Mouse (Mus musculus) ES-Bruce4 (cell line): ENCODE measurements at regions not wholly inside any gene's neighbourhood (a gene's known extent, or its start where the extent isn't known, plus 50 kb on each side); places are given as distances from the start of the nearest gene placed in this dataset.

Experiments used
- H3K27ac ChIP-seq: 2 replicates; pipeline ENCODE4 v1.5.1; 2012; ENCODE audit warnings: low read length, inconsistent platforms; ENCODE audit not compliant: insufficient read depth
- H3K27me3 ChIP-seq: 2 replicates; pipeline ENCODE4 v1.6.1; 2012; ENCODE audit warnings: mild to moderate bottlenecking, low read length, inconsistent platforms; ENCODE audit not compliant: control insufficient read depth, poor library complexity, insufficient read depth, severe bottlenecking
- H3K36me3 ChIP-seq: 2 replicates; pipeline ENCODE4 v1.6.1; 2012; ENCODE audit warnings: inconsistent platforms, mild to moderate bottlenecking, low read length, moderate library complexity; ENCODE audit not compliant: control insufficient read depth, poor library complexity, insufficient read depth, severe bottlenecking
- H3K4me1 ChIP-seq: one replicate; pipeline ENCODE4 v1.8.1; 2011; ENCODE audit warnings: low read length; ENCODE audit not compliant: control insufficient read depth, insufficient read depth
- H3K4me3 ChIP-seq: 2 replicates; pipeline ENCODE4 v1.5.1; 2011; ENCODE audit warnings: low read depth, mild to moderate bottlenecking, low read length
- H3K9ac ChIP-seq: 2 replicates; pipeline ENCODE4 v1.6.1; 2012; ENCODE audit warnings: low read depth, mild to moderate bottlenecking, inconsistent platforms; ENCODE audit not compliant: poor library complexity, severe bottlenecking
- H3K9me3 ChIP-seq: replicated peaks from 2 replicates; pipeline ENCODE4 v1.6.1; 2012; ENCODE audit warnings: mild to moderate bottlenecking, low read length, inconsistent platforms; ENCODE audit not compliant: control insufficient read depth, poor library complexity, insufficient read depth, severe bottlenecking
- CTCF ChIP-seq: IDR thresholded peaks from one replicate; pipeline ENCODE4 v1.8.1; 2011; ENCODE audit warnings: low read depth, low read length
- EP300 ChIP-seq: IDR thresholded peaks from 2 replicates; pipeline ENCODE4 v1.6.1; 2011; ENCODE audit warnings: low read depth, low read length; ENCODE audit not compliant: insufficient read depth
- POLR2A ChIP-seq: IDR thresholded peaks from one replicate; pipeline ENCODE4 v1.8.1; 2011; ENCODE audit warnings: low read length; ENCODE audit not compliant: insufficient read depth

GRCm38 (mm10) chr2:101473116-101473485 is 151.4 kb upstream of the Rag2 start:
- no peaks in the 10 kb centered on the region for H3K27me3 ChIP-seq
- no peaks in the 10 kb centered on the region for H3K9me3 ChIP-seq
- H3K9ac ChIP-seq, result no peak overlapping the region
- no peak overlapping the region for H3K4me3 ChIP-seq
- no peaks in the 10 kb centered on the region for H3K36me3 ChIP-seq
- H3K27ac ChIP-seq, result no peak overlapping the region
- no peaks in the 10 kb centered on the region for H3K4me1 ChIP-seq
- TF ChIP-seq CTCF (no peak), EP300 (no peak), POLR2A (no peak)

DNA sequence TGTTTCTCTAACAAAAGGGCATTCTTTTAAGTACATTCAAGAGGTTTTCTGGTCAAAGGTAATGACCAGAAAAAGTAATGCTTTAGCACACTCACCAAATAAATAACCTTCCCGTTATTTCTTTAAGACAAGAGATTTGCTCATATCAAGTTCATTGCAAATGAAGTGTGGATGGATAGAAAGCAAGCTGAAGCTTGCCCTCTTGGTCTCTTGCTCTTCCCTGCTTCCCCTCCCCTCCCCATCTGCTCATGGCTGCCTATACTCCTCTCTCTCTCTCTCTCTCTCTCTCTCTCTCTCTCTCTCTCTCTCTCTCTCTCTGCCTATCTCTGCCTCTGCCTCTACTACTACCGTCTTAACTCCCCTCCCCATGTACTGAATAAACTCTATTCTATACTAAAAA is 147.7 kb upstream of the Rag2 start:
- 0 out of 2 replicates have a peak, but pooled peaks cover 2% of the 10 kb centered on the region for H3K27me3 ChIP-seq
- H3K4me1 ChIP-seq, result no peaks in the 10 kb centered on the region
- H3K9ac ChIP-seq, result no peak overlapping the region
- no peak overlapping the region for H3K27ac ChIP-seq
- TF ChIP-seq CTCF (no peak), EP300 (no peak), POLR2A (no peak)
- no peaks in the 10 kb centered on the region; the same call in 1 of the 2 replicates for H3K9me3 ChIP-seq
- no peaks in the 10 kb centered on the region for H3K36me3 ChIP-seq
- no peak overlapping the region for H3K4me3 ChIP-seq

- H3K27ac ChIP-seq, result no peak overlapping the region
- H3K36me3 ChIP-seq, result no peaks in the 10 kb centered on the region
- H3K4me3 ChIP-seq, result no peak overlapping the region
- no peaks in the 10 kb centered on the region for H3K4me1 ChIP-seq
- H3K9me3 ChIP-seq, result no peaks in the 10 kb centered on the region
- H3K9ac ChIP-seq, result no peak overlapping the region
- TF ChIP-seq EP300 (no peak), CTCF (no peak), POLR2A (no peak)
- no peaks in the 10 kb centered on the region for H3K27me3 ChIP-seq
These were observed 134.3 kb upstream of the Rag2 start for GRCm38 (mm10) chr2:101490207-101490606.

DNA sequence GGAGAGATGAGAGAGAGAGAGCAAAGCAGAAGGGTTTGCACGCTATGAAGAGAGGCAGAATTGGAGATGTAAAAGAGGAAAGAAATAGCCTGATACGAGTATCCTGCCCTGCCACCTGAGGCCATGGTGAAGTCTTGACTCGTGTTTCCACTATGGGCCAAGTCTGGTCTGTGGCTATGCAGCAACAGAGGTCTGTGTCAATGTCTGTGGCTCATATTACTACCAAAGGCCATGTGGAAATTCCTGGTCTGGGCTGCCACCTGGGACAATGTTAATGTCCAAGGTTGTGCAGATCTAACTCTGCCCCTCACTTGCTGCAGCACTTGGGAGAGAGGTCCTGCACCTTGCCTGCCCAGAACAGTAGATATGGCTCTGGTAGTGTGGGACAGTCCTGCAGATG is 132.8 kb upstream of the Rag2 start:
- no peak for TF ChIP-seq EP300
- TF ChIP-seq POLR2A, result no peak
- no peak for TF ChIP-seq CTCF
- Histone ChIP-seq H3K27me3 (no peaks in the 10 kb centered on the region), H3K27ac (no peak overlapping the region), H3K9me3 (no peaks in the 10 kb centered on the region), H3K4me3 (no peak overlapping the region), H3K36me3 (no peaks in the 10 kb centered on the region), H3K9ac (no peak overlapping the region), H3K4me1 (no peaks in the 10 kb centered on the region)

- no peak overlapping the region for H3K4me3 ChIP-seq
- H3K9me3 ChIP-seq, result no peaks in the 10 kb centered on the region
- TF ChIP-seq CTCF, result no peak
- no peak for TF ChIP-seq POLR2A
- TF ChIP-seq EP300, result no peak
These were observed 116.4 kb upstream of the Rag2 start for GRCm38 (mm10) chr2:101508116-101508515.

More at GRCm38 (mm10) chr2:101508116-101508515, 116.4 kb upstream of the Rag2 start:
- Histone ChIP-seq H3K27me3 (no peaks in the 10 kb centered on the region), H3K27ac (no peak overlapping the region), H3K4me1 (no peaks in the 10 kb centered on the region), H3K9ac (no peak overlapping the region), H3K36me3 (no peaks in the 10 kb centered on the region)
